Mouse (Mus musculus): Measurements from ENCODE around the gene Il22ra1. TPM values are rescaled to one million over a fixed set of nuclear protein-coding genes. Genes with fewer than 3 reads are reported as not detected.
"Not testable (repeated sequence)": the region's sequence is repeated elsewhere in the genome, so short reads cannot be mapped to it uniquely, and the experiment has no call there.

Gene Il22ra1
- polyA plus RNA-seq, 1 experiment from 2014 or later = not detected

GRCm38 (mm10) chr4:135706045-135706444 lies 21.9 kb upstream of the Il22ra1 start:
- WGBS = 90% methylated on average over 6 of the region's 6 CpGs
- Histone ChIP-seq H3K27me3 (ENCODE audit: low read depth, poor library complexity, severe bottlenecking) (no peaks in the 10 kb centered on the region), H3K9me3 (replicated peaks) (no peaks in the 10 kb centered on the region), H3K27ac (no peak overlapping the region), H3K4me3 (no peak overlapping the region), H3K4me1 (peaks cover 6% of the 10 kb centered on the region; the same call in 1 of the 2 replicates), H3K36me3 (no peaks in the 10 kb centered on the region)
- DNase-seq (ENCODE audit: low spot score) = no peak

- Histone ChIP-seq H3K27me3 (ENCODE audit: low read depth, poor library complexity, severe bottlenecking) (no peaks in the 10 kb centered on the region), H3K9me3 (replicated peaks) (no peaks in the 10 kb centered on the region), H3K36me3 (no peaks in the 10 kb centered on the region), H3K4me1 (0 out of 2 replicates have a peak, but pooled peaks cover 6% of the 10 kb centered on the region), H3K4me3 (peak overlapping the region; percentile 20), H3K27ac (no peak overlapping the region)
- peak; percentile 87 for DNase-seq (ENCODE audit: low spot score)
- 11% methylated on average over 8 of the region's 8 CpGs for WGBS
Measured at GRCm38 (mm10) chr4:135709072-135709564, 18.9 kb upstream of the Il22ra1 start.

- Histone ChIP-seq H3K36me3 (no peaks in the 10 kb centered on the region), H3K4me3 (no peak overlapping the region), H3K27me3 (ENCODE audit: low read depth, poor library complexity, severe bottlenecking) (no peaks in the 10 kb centered on the region), H3K4me1 (0 out of 2 replicates have a peak, but pooled peaks cover 6% of the 10 kb centered on the region), H3K27ac (no peak overlapping the region), H3K9me3 (replicated peaks) (no peaks in the 10 kb centered on the region)
- WGBS = 78% methylated on average over 11 of the region's 11 CpGs
- DNase-seq (ENCODE audit: low spot score) = no peak
Measured at GRCm38 (mm10) chr4:135709621-135710020, 18.4 kb upstream of the Il22ra1 start.

DNA sequence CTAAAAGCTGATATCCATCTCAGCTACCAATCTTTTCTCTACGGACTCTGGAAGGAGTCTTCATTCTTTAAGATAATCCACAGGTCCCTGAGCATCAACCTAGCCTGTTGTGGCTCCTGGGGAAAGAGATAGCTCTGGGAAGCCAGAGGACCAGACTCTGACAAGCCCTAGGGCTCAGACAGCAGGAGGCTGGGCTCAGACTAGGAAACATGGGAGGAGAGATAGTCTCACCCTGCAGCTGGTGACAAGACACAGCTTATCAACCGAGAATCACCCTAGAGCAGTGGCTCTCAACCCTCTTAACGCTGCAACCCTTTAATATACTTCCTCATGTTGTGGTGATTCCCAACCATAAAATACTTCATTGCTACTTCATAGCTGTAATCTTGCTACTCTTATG lies 17.6 kb upstream of the Il22ra1 start:
- no peak overlapping the region for H3K4me3 ChIP-seq
- no peaks in the 10 kb centered on the region for H3K27me3 ChIP-seq (ENCODE audit: low read depth, poor library complexity, severe bottlenecking)
- no peak for DNase-seq (ENCODE audit: low spot score)
- H3K36me3 ChIP-seq = no peaks in the 10 kb centered on the region
- H3K4me1 ChIP-seq = 0 out of 2 replicates have a peak, but pooled peaks cover 6% of the 10 kb centered on the region
- H3K27ac ChIP-seq = no peak overlapping the region
- WGBS = 87% methylated on average over 3 of the region's 3 CpGs
- no peaks in the 10 kb centered on the region for H3K9me3 ChIP-seq (replicated peaks)

GRCm38 (mm10) chr4:135714776-135715175 lies 13.2 kb upstream of the Il22ra1 start:
- H3K36me3 ChIP-seq = no peaks in the 10 kb centered on the region
- H3K27ac ChIP-seq = no peak overlapping the region
- H3K4me1 ChIP-seq = no peaks in the 10 kb centered on the region
- H3K9me3 ChIP-seq (replicated peaks) = no peaks in the 10 kb centered on the region
- DNase-seq (ENCODE audit: low spot score) = no peak
- H3K4me3 ChIP-seq = no peak overlapping the region
- WGBS = 89% methylated on average over 8 of the region's 8 CpGs
- H3K27me3 ChIP-seq (ENCODE audit: low read depth, poor library complexity, severe bottlenecking) = no peaks in the 10 kb centered on the region

DNA sequence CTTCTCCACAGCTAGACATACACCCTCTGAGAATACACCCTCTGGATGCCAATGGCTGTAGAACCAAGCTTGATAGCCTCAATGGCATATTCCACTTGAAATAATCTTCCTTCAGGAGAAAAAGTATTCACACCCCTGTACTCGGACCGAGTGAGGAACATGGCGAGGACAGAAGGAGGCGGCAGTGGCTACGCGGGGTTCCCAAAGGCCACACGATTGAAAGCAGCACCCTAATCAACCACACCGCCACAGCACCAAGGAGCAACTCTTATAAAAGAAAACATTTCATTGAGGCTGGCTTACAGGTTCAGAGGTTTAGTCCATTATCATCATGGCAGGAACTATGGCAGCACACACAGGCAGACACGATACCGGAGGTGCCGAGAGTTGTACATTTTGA lies 11.5 kb upstream of the Il22ra1 start:
- WGBS = 97% methylated on average over 11 of the region's 11 CpGs
- not testable (repeated sequence) for H3K36me3 ChIP-seq; H3K27ac ChIP-seq; H3K4me3 ChIP-seq; DNase-seq (ENCODE audit: low spot score); H3K4me1 ChIP-seq; H3K9me3 ChIP-seq (replicated peaks); H3K27me3 ChIP-seq (ENCODE audit: low read depth, poor library complexity, severe bottlenecking)

DNA sequence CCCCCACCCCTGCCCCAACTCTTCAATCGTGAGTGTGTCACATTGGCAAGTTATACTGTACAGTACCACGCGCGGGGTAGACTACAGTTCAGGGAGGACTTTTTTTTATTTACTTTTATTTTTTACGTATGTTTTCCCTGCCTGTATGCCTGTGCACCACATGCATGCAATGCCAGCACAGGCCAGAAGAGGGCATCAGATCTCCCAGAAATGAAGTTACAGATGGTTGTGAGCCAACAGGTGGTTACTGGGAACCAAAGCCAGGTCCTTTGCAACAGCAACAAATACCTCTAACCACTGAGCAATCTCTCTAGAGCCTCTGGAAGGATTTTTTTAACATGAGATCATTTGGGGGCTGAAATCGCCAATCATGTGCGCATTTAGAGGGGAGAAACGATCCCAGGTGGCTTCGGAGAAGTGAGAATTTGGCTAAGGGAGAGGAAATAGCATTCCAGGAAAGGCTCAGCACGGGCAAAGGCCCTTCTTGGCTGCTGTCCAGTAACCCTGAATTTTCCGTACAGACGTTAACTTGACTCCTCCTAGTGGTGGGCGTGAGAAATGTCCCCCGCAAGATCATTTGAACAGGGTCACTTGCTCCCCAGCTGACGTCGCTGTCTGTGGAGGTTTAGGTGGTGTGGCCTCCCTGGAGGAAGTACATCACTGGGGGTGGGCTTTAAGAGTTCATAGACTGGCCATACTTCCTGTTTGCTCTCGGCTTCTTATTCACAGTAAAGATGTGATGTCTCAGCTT lies 5.3 kb upstream of the Il22ra1 start:
- no peak for DNase-seq (ENCODE audit: low spot score)
- Histone ChIP-seq H3K27me3 (ENCODE audit: low read depth, poor library complexity, severe bottlenecking) (no peaks in the 10 kb centered on the region), H3K4me1 (peaks cover 2% of the 10 kb centered on the region; the same call in 1 of the 2 replicates), H3K27ac (no peak overlapping the region), H3K4me3 (no peak overlapping the region), H3K9me3 (replicated peaks) (no peaks in the 10 kb centered on the region), H3K36me3 (no peaks in the 10 kb centered on the region)
- 81% methylated on average over 17 of the region's 17 CpGs for WGBS

- no peaks in the 10 kb centered on the region for H3K9me3 ChIP-seq (replicated peaks)
- WGBS = 83% methylated on average over 11 of the region's 11 CpGs
- no peak overlapping the region for H3K27ac ChIP-seq
Measured at GRCm38 (mm10) chr4:135726416-135726815, 1.6 kb upstream of the Il22ra1 start.

GRCm38 (mm10) chr4:135730204-135730603 lies 2.2 kb downstream of the Il22ra1 start:
- Histone ChIP-seq H3K4me1 (peaks cover 15% of the 10 kb centered on the region), H3K27ac (no peak overlapping the region), H3K36me3 (no peaks in the 10 kb centered on the region), H3K27me3 (ENCODE audit: low read depth, poor library complexity, severe bottlenecking) (no peaks in the 10 kb centered on the region), H3K9me3 (replicated peaks) (no peaks in the 10 kb centered on the region; the same call in 1 of the 2 replicates), H3K4me3 (no peak overlapping the region)
- DNase-seq (ENCODE audit: low spot score) = no peak
- WGBS = 82% methylated on average over 9 of the region's 9 CpGs

More at GRCm38 (mm10) chr4:135726416-135726815, 1.6 kb upstream of the Il22ra1 start:
- Histone ChIP-seq H3K27me3 (ENCODE audit: low read depth, poor library complexity, severe bottlenecking) (no peaks in the 10 kb centered on the region), H3K4me1 (peaks cover 15% of the 10 kb centered on the region), H3K4me3 (no peak overlapping the region), H3K36me3 (no peaks in the 10 kb centered on the region)
- DNase-seq (ENCODE audit: low spot score) = no peak

- 76% methylated on average over 8 of the region's 8 CpGs for WGBS
- no peak overlapping the region for H3K27ac ChIP-seq
- H3K4me3 ChIP-seq = no peak overlapping the region
- no peak for DNase-seq (ENCODE audit: low spot score)
- no peaks in the 10 kb centered on the region for H3K36me3 ChIP-seq
- peaks cover 15% of the 10 kb centered on the region for H3K4me1 ChIP-seq
- H3K27me3 ChIP-seq (ENCODE audit: low read depth, poor library complexity, severe bottlenecking) = no peaks in the 10 kb centered on the region
- no peaks in the 10 kb centered on the region; the same call in 1 of the 2 replicates for H3K9me3 ChIP-seq (replicated peaks)
Measured at GRCm38 (mm10) chr4:135730951-135731350, 3.0 kb downstream of the Il22ra1 start.

DNA sequence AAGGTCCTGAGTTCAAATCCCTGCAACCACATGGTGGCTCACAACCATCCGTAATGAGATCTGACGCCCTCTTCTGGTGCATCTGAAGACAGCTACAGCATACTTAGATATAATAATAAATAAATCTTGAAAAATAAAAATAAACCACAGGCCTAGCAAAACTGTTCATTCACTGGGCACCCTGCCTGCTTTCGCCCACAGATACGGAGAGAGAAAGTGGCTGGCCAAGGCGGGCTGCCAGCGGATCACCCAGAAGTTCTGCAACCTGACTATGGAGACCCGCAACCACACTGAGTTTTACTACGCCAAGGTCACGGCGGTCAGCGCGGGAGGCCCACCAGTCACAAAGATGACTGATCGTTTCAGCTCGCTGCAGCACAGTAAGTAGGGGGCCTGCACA lies 5.9 kb downstream of the Il22ra1 start:
- 97% methylated on average over 14 of the region's 14 CpGs for WGBS
- no peak for DNase-seq (ENCODE audit: low spot score)
- H3K27ac ChIP-seq = no peak overlapping the region

DNA sequence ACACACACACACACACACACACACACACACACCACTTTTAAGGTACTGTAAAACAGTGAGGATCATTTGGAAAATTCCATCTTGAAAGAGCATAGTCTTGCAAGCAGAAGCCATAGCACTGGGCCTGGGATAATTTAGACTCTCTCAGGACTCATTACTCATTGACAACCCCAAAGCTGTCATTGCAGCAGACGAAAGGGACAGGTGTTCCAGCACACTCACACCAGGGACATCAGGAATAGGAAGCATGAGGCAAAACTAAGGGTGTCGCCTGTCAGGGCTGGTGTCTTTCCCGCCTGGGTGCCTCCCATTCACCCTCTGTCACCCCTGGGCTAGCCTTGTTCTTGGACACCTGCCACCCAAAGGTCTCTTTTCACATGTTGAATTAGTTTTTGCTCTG lies 8.9 kb downstream of the Il22ra1 start:
- Histone ChIP-seq H3K4me1 (peaks cover 26% of the 10 kb centered on the region), H3K27me3 (ENCODE audit: low read depth, poor library complexity, severe bottlenecking) (no peaks in the 10 kb centered on the region), H3K9me3 (replicated peaks) (no peaks in the 10 kb centered on the region; the same call in 1 of the 2 replicates), H3K27ac (no peak overlapping the region), H3K36me3 (no peaks in the 10 kb centered on the region), H3K4me3 (no peak overlapping the region)
- WGBS = 87% methylated on average over 3 of the region's 3 CpGs
- DNase-seq (ENCODE audit: low spot score) = no peak

More for the DNA sequence above, 5.9 kb downstream of the Il22ra1 start:
- Histone ChIP-seq H3K4me1 (peaks cover 21% of the 10 kb centered on the region), H3K4me3 (no peak overlapping the region), H3K27me3 (ENCODE audit: low read depth, poor library complexity, severe bottlenecking) (no peaks in the 10 kb centered on the region), H3K9me3 (replicated peaks) (no peaks in the 10 kb centered on the region; the same call in 1 of the 2 replicates), H3K36me3 (no peaks in the 10 kb centered on the region)

- H3K36me3 ChIP-seq = no peaks in the 10 kb centered on the region
- no peaks in the 10 kb centered on the region; the same call in 1 of the 2 replicates for H3K9me3 ChIP-seq (replicated peaks)
- 39% methylated on average over 5 of the region's 5 CpGs for WGBS
- no peak for DNase-seq (ENCODE audit: low spot score)
- no peak overlapping the region for H3K4me3 ChIP-seq
- no peaks in the 10 kb centered on the region for H3K27me3 ChIP-seq (ENCODE audit: low read depth, poor library complexity, severe bottlenecking)
- H3K4me1 ChIP-seq = peaks cover 28% of the 10 kb centered on the region
- H3K27ac ChIP-seq = peak overlapping the region; percentile 67
Measured at GRCm38 (mm10) chr4:135738237-135738636, 10.3 kb downstream of the Il22ra1 start.
